Mouse (Mus musculus): ENCODE measurements at regions not wholly inside any gene's neighbourhood (a gene's known extent, or its start where the extent isn't known, plus 50 kb on each side); places are given as distances from the start of the nearest gene placed in this dataset.
"Not testable (repeated sequence)": the region's sequence is repeated elsewhere in the genome, so short reads cannot be mapped to it uniquely, and the experiment has no call there.

DNA sequence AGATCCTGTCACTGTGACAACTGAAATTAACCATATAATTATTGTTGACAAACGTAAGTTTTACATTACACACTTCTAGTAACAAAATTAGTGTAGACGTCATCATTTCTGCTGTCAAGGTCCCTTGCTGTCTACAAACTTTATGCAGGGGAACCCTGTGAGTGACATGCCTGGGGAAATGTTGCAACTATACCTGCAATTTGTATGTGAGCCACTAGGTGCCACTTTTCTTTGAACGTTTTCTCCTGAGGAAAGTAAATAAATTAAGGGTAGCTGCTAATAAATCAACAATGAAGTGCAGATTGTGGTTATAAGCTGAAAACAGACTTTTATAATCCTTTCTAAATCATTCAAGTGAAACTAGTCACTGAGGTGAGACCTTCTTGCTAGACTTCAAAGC, 457.3 kb upstream of the Ercc4 start:
- WGBS: 86% methylated on average over 3 of the region's 3 CpGs
- Histone ChIP-seq H3K4me2 (no peak overlapping the region), H3K9ac (no peak overlapping the region), H3K27me3 (no peaks in the 10 kb centered on the region), H3K4me3 (no peak overlapping the region), H3K27ac (replicated peaks) (no peak overlapping the region), H3K9me3 (no peaks in the 10 kb centered on the region), H3K4me1 (replicated peaks) (no peaks in the 10 kb centered on the region), H3K36me3 (no peaks in the 10 kb centered on the region)
- ATAC-seq (ENCODE audit: low FRiP score, low read depth): no peak

DNA sequence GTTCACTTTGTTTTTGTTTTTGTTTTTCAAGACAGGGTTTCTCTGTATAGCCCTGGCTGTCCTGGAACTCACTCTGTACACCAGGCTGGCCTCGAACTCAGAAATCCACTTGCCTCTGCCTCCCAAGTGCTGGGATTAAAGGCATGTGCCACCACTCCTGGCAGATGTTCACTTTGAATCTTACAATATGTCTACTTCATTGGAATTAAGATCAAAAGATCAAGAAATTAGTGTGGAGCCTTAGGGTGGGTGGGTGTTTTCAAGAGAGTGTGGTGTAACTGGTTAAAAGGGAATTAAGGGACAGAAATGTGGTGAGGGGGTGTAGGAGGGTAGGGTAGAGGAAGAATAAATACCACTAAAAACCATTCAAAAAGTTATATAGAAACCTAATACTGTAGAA, 435.8 kb upstream of the Ercc4 start:
- not testable (repeated sequence) for H3K27ac ChIP-seq (replicated peaks); H3K36me3 ChIP-seq; ATAC-seq (ENCODE audit: low FRiP score, low read depth)

DNA sequence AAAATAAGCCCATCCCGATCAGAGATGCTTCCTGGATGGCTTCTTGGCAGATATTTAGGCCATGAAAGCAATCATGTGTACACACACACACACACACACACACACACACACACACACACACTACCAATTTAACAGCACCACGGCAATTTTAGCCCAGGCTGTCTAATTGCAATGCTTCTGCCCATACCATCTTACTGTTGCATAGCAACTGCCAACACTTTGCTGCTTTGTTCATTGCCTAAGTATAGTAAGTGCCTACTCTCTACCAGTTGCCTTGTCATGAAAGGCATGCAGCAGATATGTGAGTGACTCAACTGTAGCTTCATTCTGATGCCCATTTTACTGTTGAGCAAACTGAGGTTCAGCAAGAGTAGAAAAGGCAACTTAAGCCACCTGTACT, 428.0 kb upstream of the Ercc4 start:
- Histone ChIP-seq H3K9me3 (no peaks in the 10 kb centered on the region), H3K9ac (no peak overlapping the region), H3K4me1 (replicated peaks) (no peaks in the 10 kb centered on the region), H3K4me2 (no peak overlapping the region), H3K36me3 (no peaks in the 10 kb centered on the region), H3K4me3 (no peak overlapping the region), H3K27me3 (no peaks in the 10 kb centered on the region), H3K27ac (replicated peaks) (no peak overlapping the region)
- no peak for ATAC-seq (ENCODE audit: low FRiP score, low read depth)
- WGBS: 75% methylated on average over 2 of the region's 2 CpGs

More for the DNA sequence above, 435.8 kb upstream of the Ercc4 start:
- not testable (repeated sequence) for H3K27me3 ChIP-seq; H3K4me3 ChIP-seq; H3K9me3 ChIP-seq; H3K9ac ChIP-seq; H3K4me2 ChIP-seq; H3K4me1 ChIP-seq (replicated peaks)
- 81% methylated on average over 1 of the region's 1 CpGs for WGBS

DNA sequence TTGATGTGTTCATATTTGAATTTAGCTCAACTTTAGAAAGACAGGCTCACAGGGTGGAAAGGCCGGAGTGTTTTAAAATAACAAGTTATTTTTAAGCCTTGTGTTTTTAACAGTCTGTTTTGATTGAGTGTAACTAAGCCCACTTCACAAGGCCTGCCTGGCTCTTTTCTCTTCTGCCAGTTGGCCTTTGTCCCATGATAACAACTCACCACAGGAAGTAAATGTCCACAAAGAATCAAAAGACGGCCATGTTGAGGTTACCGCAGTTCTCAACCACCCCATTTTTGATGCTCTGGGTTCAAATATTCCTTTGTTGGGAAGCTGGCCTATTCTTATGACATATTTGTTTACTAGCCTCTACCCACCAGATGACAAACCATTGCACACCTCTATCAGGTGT, 423.7 kb upstream of the Ercc4 start:
- Histone ChIP-seq H3K4me3 (no peak overlapping the region), H3K4me2 (no peak overlapping the region), H3K27ac (replicated peaks) (no peak overlapping the region), H3K9ac (no peak overlapping the region), H3K27me3 (no peaks in the 10 kb centered on the region), H3K4me1 (replicated peaks) (no peaks in the 10 kb centered on the region), H3K9me3 (no peaks in the 10 kb centered on the region), H3K36me3 (no peaks in the 10 kb centered on the region)
- WGBS: 61% methylated on average over 3 of the region's 3 CpGs
- ATAC-seq (ENCODE audit: low FRiP score, low read depth): no peak

- no peaks in the 10 kb centered on the region for H3K27me3 ChIP-seq
- H3K27ac ChIP-seq (replicated peaks): no peak overlapping the region
- H3K9me3 ChIP-seq: no peaks in the 10 kb centered on the region
- ATAC-seq (ENCODE audit: low FRiP score, low read depth): no peak
- H3K36me3 ChIP-seq: no peaks in the 10 kb centered on the region
- no peaks in the 10 kb centered on the region for H3K4me1 ChIP-seq (replicated peaks)
- no peak overlapping the region for H3K4me2 ChIP-seq
- H3K9ac ChIP-seq: no peak overlapping the region
- 31% methylated on average over 3 of the region's 3 CpGs for WGBS
- no peak overlapping the region for H3K4me3 ChIP-seq
Measured at GRCm38 (mm10) chr16:12691776-12692175, 417.7 kb upstream of the Ercc4 start.

- Histone ChIP-seq H3K27me3 (no peaks in the 10 kb centered on the region), H3K9ac (no peak overlapping the region), H3K4me2 (no peak overlapping the region), H3K9me3 (no peaks in the 10 kb centered on the region), H3K36me3 (no peaks in the 10 kb centered on the region), H3K27ac (replicated peaks) (no peak overlapping the region), H3K4me3 (no peak overlapping the region), H3K4me1 (replicated peaks) (no peaks in the 10 kb centered on the region)
- 55% methylated on average over 4 of the region's 5 CpGs for WGBS
- ATAC-seq (ENCODE audit: low FRiP score, low read depth): no peak
Measured at GRCm38 (mm10) chr16:12692739-12693292, 416.7 kb upstream of the Ercc4 start.

GRCm38 (mm10) chr16:12693346-12693745, 416.1 kb upstream of the Ercc4 start:
- 74% methylated on average over 7 of the region's 7 CpGs for WGBS
- no peak overlapping the region for H3K4me2 ChIP-seq
- ATAC-seq (ENCODE audit: low FRiP score, low read depth): no peak

GRCm38 (mm10) chr16:12694646-12695045, 414.8 kb upstream of the Ercc4 start:
- Histone ChIP-seq H3K27ac (replicated peaks) (no peak overlapping the region), H3K4me3 (no peak overlapping the region), H3K4me1 (replicated peaks) (0 out of 2 replicates have a peak, but pooled peaks cover under 1% of the 10 kb centered on the region), H3K9ac (no peak overlapping the region), H3K9me3 (no peaks in the 10 kb centered on the region), H3K36me3 (no peaks in the 10 kb centered on the region), H3K27me3 (no peaks in the 10 kb centered on the region), H3K4me2 (no peak overlapping the region)
- no peak for ATAC-seq (ENCODE audit: low FRiP score, low read depth)
- 81% methylated on average over 3 of the region's 3 CpGs for WGBS

More at GRCm38 (mm10) chr16:12693346-12693745, 416.1 kb upstream of the Ercc4 start:
- Histone ChIP-seq H3K27me3 (no peaks in the 10 kb centered on the region), H3K27ac (replicated peaks) (no peak overlapping the region), H3K9ac (no peak overlapping the region), H3K4me3 (no peak overlapping the region), H3K4me1 (replicated peaks) (no peaks in the 10 kb centered on the region), H3K9me3 (no peaks in the 10 kb centered on the region), H3K36me3 (no peaks in the 10 kb centered on the region)

GRCm38 (mm10) chr16:12696939-12697621, 412.4 kb upstream of the Ercc4 start:
- Histone ChIP-seq H3K4me2 (no peak overlapping the region), H3K36me3 (no peaks in the 10 kb centered on the region), H3K4me1 (replicated peaks) (0 out of 2 replicates have a peak, but pooled peaks cover 3% of the 10 kb centered on the region), H3K9me3 (no peaks in the 10 kb centered on the region), H3K9ac (no peak overlapping the region), H3K27ac (replicated peaks) (no peak overlapping the region), H3K4me3 (no peak overlapping the region), H3K27me3 (no peaks in the 10 kb centered on the region)
- 94% methylated on average over 10 of the region's 10 CpGs for WGBS
- ATAC-seq (ENCODE audit: low FRiP score, low read depth): no peak

GRCm38 (mm10) chr16:12699557-12699956, 409.9 kb upstream of the Ercc4 start:
- Histone ChIP-seq H3K9ac (no peak overlapping the region), H3K4me1 (replicated peaks) (0 out of 2 replicates have a peak, but pooled peaks cover 3% of the 10 kb centered on the region), H3K36me3 (no peaks in the 10 kb centered on the region), H3K9me3 (no peaks in the 10 kb centered on the region), H3K27me3 (no peaks in the 10 kb centered on the region), H3K4me3 (no peak overlapping the region), H3K27ac (replicated peaks) (no peak overlapping the region), H3K4me2 (no peak overlapping the region)
- WGBS: 66% methylated on average over 5 of the region's 5 CpGs
- no peak; the same call in 1 of the 2 replicates for ATAC-seq (ENCODE audit: low FRiP score, low read depth)

GRCm38 (mm10) chr16:12700088-12700487, 409.4 kb upstream of the Ercc4 start:
- Histone ChIP-seq H3K36me3 (no peaks in the 10 kb centered on the region), H3K9me3 (no peaks in the 10 kb centered on the region), H3K4me2 (no peak overlapping the region), H3K27me3 (no peaks in the 10 kb centered on the region), H3K4me1 (replicated peaks) (0 out of 2 replicates have a peak, but pooled peaks cover 3% of the 10 kb centered on the region), H3K27ac (replicated peaks) (no peak overlapping the region), H3K9ac (no peak overlapping the region), H3K4me3 (no peak overlapping the region)
- 79% methylated on average over 10 of the region's 10 CpGs for WGBS
- no peak for ATAC-seq (ENCODE audit: low FRiP score, low read depth)

- Histone ChIP-seq H3K4me1 (replicated peaks) (0 out of 2 replicates have a peak, but pooled peaks cover 3% of the 10 kb centered on the region), H3K36me3 (no peaks in the 10 kb centered on the region), H3K9ac (no peak overlapping the region), H3K4me2 (no peak overlapping the region), H3K27me3 (no peaks in the 10 kb centered on the region), H3K27ac (replicated peaks) (no peak overlapping the region), H3K4me3 (no peak overlapping the region), H3K9me3 (no peaks in the 10 kb centered on the region)
- WGBS: 92% methylated on average over 9 of the region's 9 CpGs
- ATAC-seq (ENCODE audit: low FRiP score, low read depth): no peak
Measured at GRCm38 (mm10) chr16:12703818-12704590, 405.5 kb upstream of the Ercc4 start.
